Comparison of ENCODE assay signal across 16 mouse cellular contexts in the genomic region with DNA sequence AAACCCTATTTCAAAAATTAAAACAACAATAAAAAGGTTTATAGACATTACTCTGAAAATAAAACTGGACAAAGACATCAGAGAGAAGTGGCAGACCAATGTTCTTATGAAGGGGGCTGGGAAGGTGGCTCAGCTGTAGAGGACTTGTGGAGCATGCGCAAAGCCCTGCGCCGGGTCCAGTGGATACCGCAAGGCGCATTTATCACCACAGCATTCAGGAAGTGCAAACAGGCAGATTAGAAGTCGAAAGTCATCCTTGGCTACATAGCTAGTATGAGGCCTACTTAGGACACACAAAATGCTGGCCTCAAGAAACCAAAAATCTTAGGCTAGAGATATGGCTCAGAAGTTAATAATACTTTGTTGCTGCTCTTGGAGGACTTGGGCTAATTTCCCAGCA. TPM values are rescaled to one million over a fixed set of nuclear protein-coding genes. Genes with fewer than 3 reads are reported as not detected.
"Had no signal": no experiment of that assay in that cellular context is flagged by ENCODE, and none has a peak within 500 bp of the region (broad histone marks: within the 10 kb centered on the region; RNA-seq: fewer than 3 reads in every experiment).

No protein-coding gene starts in this region.

- DNase-seq: kidney, adult 9 months; kidney, postnatal 36 days; lung, adult 18-20 months; lung, postnatal 36 days; midbrain, embryonic 14.5 days; retina, postnatal 1 day; right cerebral cortex, postnatal 4 days; thymus, postnatal 36 days had no signal

- H3K27ac ChIP-seq: hindbrain, embryonic 15.5 days; kidney, postnatal 0 days; layer of hippocampus, adult 2 months; left cerebral cortex, adult 2 months; limb, embryonic 10.5 days; neural tube, embryonic 12.5 days had no signal

- H3K4me2 ChIP-seq: hindbrain, embryonic 15.5 days; neural tube, embryonic 12.5 days had no signal

- ATAC-seq: intestine, embryonic 16.5 days had no signal

- H3K36me3 ChIP-seq: limb, embryonic 10.5 days had no signal

- H3K9me3 ChIP-seq: hindbrain, embryonic 15.5 days; limb, embryonic 10.5 days; neural tube, embryonic 12.5 days had no signal

- H3K4me1 ChIP-seq: hindbrain, embryonic 15.5 days; limb, embryonic 10.5 days; neural tube, embryonic 12.5 days had no signal

- H3K4me3 ChIP-seq: hindbrain, embryonic 15.5 days; layer of hippocampus, adult 2 months; left cerebral cortex, adult 2 months; limb, embryonic 10.5 days; neural tube, embryonic 12.5 days had no signal

- H3K9ac ChIP-seq: hindbrain, embryonic 15.5 days; neural tube, embryonic 12.5 days had no signal

- H3K27me3 ChIP-seq: hindbrain, embryonic 15.5 days; neural tube, embryonic 12.5 days had no signal

RNA-seq across cellular contexts. Expression of gene Prss53, which starts 32.5 kb away (rescaled TPM):
- total RNA-seq: monocyte, adult 5-6 weeks had no signal

RNA-seq across cellular contexts. Expression of gene Stx1b, which starts 33.9 kb away (rescaled TPM):
- total RNA-seq: monocyte, adult 5-6 weeks had no signal
